13 mouse cellular contexts compared by ENCODE assay signal in the genomic region with DNA sequence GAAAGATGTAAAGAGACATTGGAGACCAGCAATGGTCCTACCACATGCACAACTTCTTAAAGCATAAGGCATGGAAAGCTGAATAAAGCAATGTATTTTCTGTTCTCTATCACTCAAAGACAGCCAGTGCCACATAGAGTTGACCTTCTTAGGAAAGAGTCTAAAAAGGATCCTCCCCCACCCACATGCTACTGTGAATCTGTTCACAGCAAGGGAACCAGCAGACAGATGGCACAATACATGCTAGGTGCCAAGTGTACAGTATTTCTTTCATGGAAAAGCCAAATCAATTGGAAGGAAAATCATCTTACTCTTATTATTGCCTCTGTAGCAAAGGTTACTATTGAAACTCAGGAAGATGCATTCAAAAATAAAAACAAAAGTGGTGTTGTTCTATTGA.
DNase-seq lines count a peak whose midpoint lies in the region; ATAC-seq and TF ChIP-seq lines count a peak whose summit lies in the region.
"Had no signal": no experiment of that assay in that cellular context is flagged by ENCODE, and none has a peak within 500 bp of the region (broad histone marks: within the 10 kb centered on the region; RNA-seq: fewer than 3 reads in every experiment).

No protein-coding gene starts in this region.

- H3K4me2 ChIP-seq in lung, postnatal 0 days (replicated peaks; ENCODE audit: low read depth, low read length), result no peak overlapping the region
- H3K4me2 ChIP-seq: embryonic facial prominence, embryonic 12.5 days; heart, embryonic 13.5 days; kidney, embryonic 15.5 days had no signal

- ATAC-seq in lung, postnatal 0 days, result no peak
- ATAC-seq: activated CD4-positive, CD25-positive, alpha-beta regulatory T cell, adult 4 months had no signal

- no peaks in the 10 kb centered on the region for H3K9me3 ChIP-seq in lung, postnatal 0 days (ENCODE audit: low read length)
- H3K9me3 ChIP-seq: embryonic facial prominence, embryonic 12.5 days; heart, embryonic 13.5 days; kidney, embryonic 15.5 days had no signal

- TF ChIP-seq EP300 in lung, postnatal 0 days (IDR thresholded peaks at IDR 0.05), result no peak

- no peaks in the 10 kb centered on the region for H3K4me1 ChIP-seq in lung, postnatal 0 days (ENCODE audit: insufficient read depth, low read depth, low read length)
- H3K4me1 ChIP-seq: embryonic facial prominence, embryonic 12.5 days; heart, embryonic 13.5 days; kidney, embryonic 15.5 days had no signal

- no peak overlapping the region for H3K4me3 ChIP-seq in lung, postnatal 0 days (ENCODE audit: low read depth, low read length)
- H3K4me3 ChIP-seq: embryonic facial prominence, embryonic 12.5 days; heart, embryonic 13.5 days; kidney, embryonic 15.5 days had no signal

- H3K27ac ChIP-seq in lung, postnatal 0 days (ENCODE audit: low read length), result no peak overlapping the region
- H3K27ac ChIP-seq: embryonic facial prominence, embryonic 12.5 days; heart, embryonic 13.5 days; kidney, embryonic 15.5 days had no signal

- no peak overlapping the region for H3K9ac ChIP-seq in lung, postnatal 0 days (replicated peaks; ENCODE audit: low read depth)
- H3K9ac ChIP-seq: embryonic facial prominence, embryonic 12.5 days; heart, embryonic 13.5 days; kidney, embryonic 15.5 days had no signal

- peak; percentile 49 to 70 for DNase-seq in frontal cortex, adult 2 months (ENCODE audit: extremely low spot score in 1 of 2, low spot score in 1 of 2)
- DNase-seq in frontal cortex, postnatal 14 days (ENCODE audit: low spot score in 2 of 2), result no peak
- DNase-seq in cerebellum, adult 18-20 months, result peak; percentile 80 to 86
- peak; percentile 63 for DNase-seq in layer of hippocampus, adult 11-12 months (ENCODE audit: low spot score)
- peak; percentile 25 to 51 for DNase-seq in left cerebral cortex, postnatal 14 days (ENCODE audit: low spot score in 2 of 2)
- DNase-seq in gastrocnemius, postnatal 10 days, result no peak
- DNase-seq in spleen, postnatal 4 days (ENCODE audit: low spot score in 2 of 2), result no peak
- no peak for DNase-seq in lung, postnatal 0 days (ENCODE audit: low spot score)
- DNase-seq: lung, adult 2 months had no signal

- intact Hi-C loops in left cerebral cortex, postnatal 14 days (cut with DNase I), result no loop called here

- TF ChIP-seq CTCF in lung, postnatal 0 days (IDR thresholded peaks at IDR 0.05), result no peak

- no peaks in the 10 kb centered on the region for H3K36me3 ChIP-seq in lung, postnatal 0 days (ENCODE audit: insufficient read depth, low read length)
- H3K36me3 ChIP-seq: embryonic facial prominence, embryonic 12.5 days; heart, embryonic 13.5 days; kidney, embryonic 15.5 days had no signal

- no peaks in the 10 kb centered on the region for H3K27me3 ChIP-seq in lung, postnatal 0 days (replicated peaks; ENCODE audit: insufficient read depth, low read length)
- H3K27me3 ChIP-seq: embryonic facial prominence, embryonic 12.5 days; heart, embryonic 13.5 days; kidney, embryonic 15.5 days had no signal

Comparison
In these comparisons a context has a peak if more than half of its experiments do, and no peak if none do; other contexts are left out.
1. DNase-seq: peak in frontal cortex, adult 2 months (2 of 2), cerebellum, adult 18-20 months (2 of 2), layer of hippocampus, adult 11-12 months (single experiment) and left cerebral cortex, postnatal 14 days (2 of 2); none in frontal cortex, postnatal 14 days (0 of 2), gastrocnemius, postnatal 10 days (single experiment), spleen, postnatal 4 days (0 of 2) and lung, postnatal 0 days (single experiment).